In genomic region chr3:135580439-135581275, GRCm38 (mm10) we compare ENCODE assay signal across 9 mouse cellular contexts.
DNase-seq lines count a peak whose midpoint lies in the region; TF ChIP-seq lines count a peak whose summit lies in the region.
"Had no signal": no experiment of that assay in that cellular context is flagged by ENCODE, and none has a peak within 500 bp of the region (broad histone marks: within the 10 kb centered on the region; RNA-seq: fewer than 3 reads in every experiment).

No protein-coding gene starts in this region.

- TF ChIP-seq CTCF in kidney, adult 2 months (conservative IDR thresholded peaks at IDR 0.05; ENCODE audit: insufficient read depth, insufficient read length, low read depth, low read length): no peak
- TF ChIP-seq CTCF in CH12.LX (conservative IDR thresholded peaks at IDR 0.05 in 1 of 2, IDR thresholded peaks at IDR 0.05 in 1 of 2; ENCODE audit: low read depth in 2 of 2, low read length in 2 of 2): no peak

- peak; percentile 75 for TF ChIP-seq EP300 in CH12.LX (IDR thresholded peaks at IDR 0.05; ENCODE audit: low read length)

- H3K36me3 ChIP-seq in kidney, adult 2 months (ENCODE audit: control insufficient read depth, insufficient read depth, low read length): no peaks in the 10 kb centered on the region; the same call in 1 of the 2 replicates
- peaks cover 15 to 24% of the 10 kb centered on the region in 2 experiments for H3K36me3 ChIP-seq in CH12.LX (replicated peaks in 1 of 2; ENCODE audit: control insufficient read depth in 1 of 2, insufficient read depth in 1 of 2, low read length in 1 of 2)
- H3K36me3 ChIP-seq in heart, embryonic 10.5 days: peaks cover 15% of the 10 kb centered on the region

- no peak; the same call in none of the 2 replicates for TF ChIP-seq RAD21 in CH12.LX (IDR thresholded peaks at IDR 0.05; ENCODE audit: low read depth, low read length)

- H3K4me1 ChIP-seq in kidney, adult 2 months (ENCODE audit: control insufficient read depth, insufficient read depth, low read length): no peaks in the 10 kb centered on the region
- H3K4me1 ChIP-seq in CH12.LX (ENCODE audit: control insufficient read depth in 1 of 2, insufficient read depth in 2 of 2): peaks cover 22 to 53% of the 10 kb centered on the region in 2 experiments
- H3K4me1 ChIP-seq in heart, embryonic 10.5 days: peaks cover 49% of the 10 kb centered on the region

- no peaks in the 10 kb centered on the region for H3K79me2 ChIP-seq in CH12.LX (replicated peaks; ENCODE audit: control insufficient read depth, extremely low read depth, insufficient read depth, poor library complexity, severe bottlenecking)

- peak; percentile 17 for DNase-seq in kidney, adult 2 months
- no peak for DNase-seq in kidney, adult 18-20 months
- peak; percentile 91 for DNase-seq in CH12.LX (ENCODE audit: extremely low read depth)
- no peak for DNase-seq in heart, embryonic 10.5 days (ENCODE audit: low spot score)
- DNase-seq in lung, postnatal 25 days (ENCODE audit: low spot score): peak; percentile 54
- no peak for DNase-seq in yolk sac, embryonic 10.5 days (ENCODE audit: low spot score)
- DNase-seq in urinary bladder, postnatal 14 days (ENCODE audit: low spot score): no peak
- no peak for DNase-seq in ovary, postnatal 10 days (ENCODE audit: low spot score)

- H3K4me3 ChIP-seq in kidney, adult 2 months (ENCODE audit: insufficient read depth, low read depth, low read length): no peak overlapping the region
- H3K4me3 ChIP-seq in CH12.LX (replicated peaks in 1 of 3; ENCODE audit: low read depth in 2 of 3, low read length in 2 of 3, poor library complexity in 1 of 3): peak overlapping the region in 1 of 3 experiments; percentile 28
- H3K4me3 ChIP-seq in heart, embryonic 10.5 days: no peak overlapping the region
- H3K4me3 ChIP-seq: hindbrain, embryonic 10.5 days had no signal

- in situ Hi-C loops in CH12.LX (cut with MboI; ENCODE audit: low pct_ligation_motif_present, low pct_unique_long_range_greater_than_20kb, low sequenced_read_pairs): loop anchor here (5.0 kb wide), 2 partner anchors 178 to 298 kb away; partner anchors contain the start of gene Bdh2

- 69% methylated on average over 21 of the region's 21 CpGs for WGBS in kidney, adult 2 months
- WGBS in heart, embryonic 10.5 days: 73% methylated on average over 21 of the region's 21 CpGs

- H3K4me2 ChIP-seq in CH12.LX (ENCODE audit: insufficient read depth, low read depth, poor library complexity, severe bottlenecking): peak overlapping the region; percentile 35

- no peak overlapping the region for H3K9ac ChIP-seq in CH12.LX (ENCODE audit: insufficient read depth, low read depth)

- H3K27me3 ChIP-seq in kidney, adult 2 months (replicated peaks; ENCODE audit: control insufficient read depth, insufficient read depth, low read length): no peaks in the 10 kb centered on the region
- no peaks in the 10 kb centered on the region for H3K27me3 ChIP-seq in CH12.LX (replicated peaks)
- no peaks in the 10 kb centered on the region for H3K27me3 ChIP-seq in heart, embryonic 10.5 days (ENCODE audit: insufficient read depth, poor library complexity, severe bottlenecking)

- dilution Hi-C loops in CH12.LX (cut with MboI; ENCODE audit: extremely low pct_ligation_motif_present, extremely low pct_unique_long_range_greater_than_20kb, low sequenced_read_pairs): no loop called here

- TF ChIP-seq POLR2A in kidney, adult 2 months (IDR thresholded peaks at IDR 0.05; ENCODE audit: low read depth, low read length): no peak
- TF ChIP-seq POLR2A in CH12.LX (IDR thresholded peaks at IDR 0.05; ENCODE audit: low read depth, low read length): peak; percentile 78

- H3K27ac ChIP-seq in kidney, adult 2 months (ENCODE audit: insufficient read depth, low read depth, low read length): no peak overlapping the region
- peak overlapping the region; percentile 5; the same call in 1 of the 2 replicates for H3K27ac ChIP-seq in CH12.LX (ENCODE audit: insufficient read depth, low read depth)
- H3K27ac ChIP-seq in heart, embryonic 10.5 days: peak overlapping the region; percentile 83

- peaks cover 6% of the 10 kb centered on the region for H3K9me3 ChIP-seq in CH12.LX (replicated peaks; ENCODE audit: low read length)
- H3K9me3 ChIP-seq in heart, embryonic 10.5 days: no peaks in the 10 kb centered on the region
- H3K9me3 ChIP-seq: hindbrain, embryonic 10.5 days had no signal

TF ChIP-seq in CH12.LX, 34 proteins besides CTCF, POLR2A, EP300 and RAD21:
- TF ChIP-seq HCFC1 (IDR thresholded peaks at IDR 0.05; ENCODE audit: low read depth, low read length): peak; percentile 60; the same call in 1 of the 2 replicates
- no peak for TF ChIP-seq GABPA (IDR thresholded peaks at IDR 0.05; ENCODE audit: insufficient replicate concordance, low read depth, low read length)
- TF ChIP-seq USF2 (conservative IDR thresholded peaks at IDR 0.05; ENCODE audit: low read depth, low read length): no peak
- no peak; the same call in 1 of the 2 replicates for TF ChIP-seq MEF2A (IDR thresholded peaks at IDR 0.05; ENCODE audit: borderline replicate concordance, low read depth, low read length)
- peak; percentile 5; the same call in 1 of the 2 replicates for TF ChIP-seq JUND (conservative IDR thresholded peaks at IDR 0.05; ENCODE audit: low read depth, low read length)
- TF ChIP-seq ELF1 (IDR thresholded peaks at IDR 0.05; ENCODE audit: low read depth, low read length): peak; percentile 51; the same call in 1 of the 2 replicates
- TF ChIP-seq MAX (IDR thresholded peaks at IDR 0.05; ENCODE audit: low read length): peak; percentile 76; the same call in 1 of the 2 replicates
- peak; percentile 97 for TF ChIP-seq SIN3A (IDR thresholded peaks at IDR 0.05; ENCODE audit: low read length)
- TF ChIP-seq NELFE (IDR thresholded peaks at IDR 0.05; ENCODE audit: low read depth, low read length): peak; percentile 33; the same call in 1 of the 2 replicates
- TF ChIP-seq PAX5 (IDR thresholded peaks at IDR 0.05; ENCODE audit: low read length): no peak
- TF ChIP-seq ZMIZ1 (IDR thresholded peaks at IDR 0.05; ENCODE audit: low read depth, low read length): peak; percentile 98
- TF ChIP-seq BHLHE40 (IDR thresholded peaks at IDR 0.05; ENCODE audit: low read depth, low read length): peak; percentile 87
- TF ChIP-seq TCF12 (IDR thresholded peaks at IDR 0.05; ENCODE audit: low read depth, low read length): peak; percentile 96
- TF ChIP-seq NRF1 (IDR thresholded peaks at IDR 0.05; ENCODE audit: low read depth, low read length): peak; percentile 81
- TF ChIP-seq ETS1 (conservative IDR thresholded peaks at IDR 0.05; ENCODE audit: low read depth, low read length): peak; percentile 100
- no peak for TF ChIP-seq POLR2AphosphoS2 (IDR thresholded peaks at IDR 0.05; ENCODE audit: low read depth, low read length)
- TF ChIP-seq ZC3H11A (IDR thresholded peaks at IDR 0.05; ENCODE audit: low read depth, low read length): no peak
- TF ChIP-seq MAZ (IDR thresholded peaks at IDR 0.05; ENCODE audit: low read depth, low read length): peak; percentile 87
- TF ChIP-seq MAFK (IDR thresholded peaks at IDR 0.05; ENCODE audit: insufficient replicate concordance, low read length): no peak
- no peak; the same call in 1 of the 2 replicates for TF ChIP-seq UBTF (IDR thresholded peaks at IDR 0.05; ENCODE audit: low read depth, low read length)
- peak; percentile 88 for TF ChIP-seq MXI1 (IDR thresholded peaks at IDR 0.05; ENCODE audit: low read depth, low read length)
- TF ChIP-seq MYC (IDR thresholded peaks at IDR 0.05; ENCODE audit: low read depth, low read length): peak; percentile 78
- peak; percentile 61; the same call in 1 of the 2 replicates for TF ChIP-seq RCOR1 (conservative IDR thresholded peaks at IDR 0.05; ENCODE audit: low read depth, low read length)
- TF ChIP-seq SMC3 (IDR thresholded peaks at IDR 0.05; ENCODE audit: low read depth, low read length): no peak; the same call in 1 of the 2 replicates
- peak; percentile 71; the same call in 1 of the 2 replicates for TF ChIP-seq IRF4 (IDR thresholded peaks at IDR 0.05; ENCODE audit: low read depth, low read length)
- no peak for TF ChIP-seq CHD1 (IDR thresholded peaks at IDR 0.05; ENCODE audit: low read depth, low read length)
- TF ChIP-seq E2F4 (IDR thresholded peaks at IDR 0.05; ENCODE audit: insufficient replicate concordance, low read depth, low read length): no peak
- no peak for TF ChIP-seq ZKSCAN1 (IDR thresholded peaks at IDR 0.05; ENCODE audit: borderline replicate concordance, low read depth, low read length)
- TF ChIP-seq CHD2 (IDR thresholded peaks at IDR 0.05; ENCODE audit: low read length): peak; percentile 65
- no peak for TF ChIP-seq USF1 (IDR thresholded peaks at IDR 0.05; ENCODE audit: low read depth, low read length)
- TF ChIP-seq JUN (IDR thresholded peaks at IDR 0.05; ENCODE audit: insufficient read depth, low read depth, low read length): no peak
- no peak for TF ChIP-seq KAT2A (IDR thresholded peaks at IDR 0.05; ENCODE audit: insufficient replicate concordance, low read length)
- peak; percentile 92 for TF ChIP-seq TBP (conservative IDR thresholded peaks at IDR 0.05; ENCODE audit: low read depth, low read length)
- peak; percentile 15; the same call in 1 of the 2 replicates for TF ChIP-seq ZNF384 (IDR thresholded peaks at IDR 0.05; ENCODE audit: low read depth, low read length)

Comparison
In these comparisons a context has a peak if more than half of its experiments do, and no peak if none do; other contexts are left out.
1. DNase-seq: peak in kidney, adult 2 months (single experiment), CH12.LX (single experiment) and lung, postnatal 25 days (single experiment); none in kidney, adult 18-20 months (single experiment), heart, embryonic 10.5 days (single experiment), yolk sac, embryonic 10.5 days (single experiment), urinary bladder, postnatal 14 days (single experiment) and ovary, postnatal 10 days (single experiment).